9 mouse cellular contexts compared by ENCODE assay signal in genomic region chr17:4947013-4947412, GRCm38 (mm10). TPM values are rescaled to one million over a fixed set of nuclear protein-coding genes. Genes with fewer than 3 reads are reported as not detected.
A peak's percentile ranks its signal among the peaks of the same experiment; 100 is the strongest.
DNase-seq lines count a peak whose midpoint lies in the region; ATAC-seq and TF ChIP-seq lines count a peak whose summit lies in the region.
"Had no signal": no experiment of that assay in that cellular context is flagged by ENCODE, and none has a peak within 500 bp of the region (broad histone marks: within the 10 kb centered on the region; RNA-seq: fewer than 3 reads in every experiment).

No protein-coding gene starts in this region.

- no peak overlapping the region for H3K9ac ChIP-seq in liver, embryonic 11.5 days (ENCODE audit: low read depth, low read length)
- H3K9ac ChIP-seq in intestine, postnatal 0 days (ENCODE audit: low read depth, low read length): 0 out of 2 replicates have a peak overlapping the region, but pooled peaks have one; percentile 4
- H3K9ac ChIP-seq in limb, embryonic 14.5 days (ENCODE audit: low read depth, low read length, severe bottlenecking): no peak overlapping the region

- ATAC-seq in liver, embryonic 11.5 days (replicated peaks; ENCODE audit: low FRiP score): no peak
- ATAC-seq in intestine, postnatal 0 days: peak; percentile 87
- ATAC-seq in limb, embryonic 14.5 days (ENCODE audit: low FRiP score, low read depth): no peak

- no peaks in the 10 kb centered on the region for H3K27me3 ChIP-seq in liver, embryonic 11.5 days (replicated peaks; ENCODE audit: control insufficient read depth, insufficient read depth, low read length)
- 0 out of 2 replicates have a peak, but pooled peaks cover 3% of the 10 kb centered on the region for H3K27me3 ChIP-seq in embryonic facial prominence, embryonic 10.5 days (replicated peaks; ENCODE audit: low read depth, poor library complexity, severe bottlenecking)
- no peaks in the 10 kb centered on the region for H3K27me3 ChIP-seq in intestine, postnatal 0 days (replicated peaks; ENCODE audit: control insufficient read depth, insufficient read depth, low read length)
- no peaks in the 10 kb centered on the region for H3K27me3 ChIP-seq in limb, embryonic 14.5 days (ENCODE audit: control insufficient read depth, insufficient read depth, low read length)

- H3K4me1 ChIP-seq in liver, embryonic 11.5 days (replicated peaks; ENCODE audit: control insufficient read depth, insufficient read depth, low read length): peaks cover 6% of the 10 kb centered on the region
- peaks cover 22% of the 10 kb centered on the region for H3K4me1 ChIP-seq in embryonic facial prominence, embryonic 10.5 days
- peaks cover 4% of the 10 kb centered on the region; the same call in 1 of the 2 replicates for H3K4me1 ChIP-seq in intestine, postnatal 0 days (replicated peaks; ENCODE audit: control insufficient read depth, insufficient read depth, low read length)
- H3K4me1 ChIP-seq in limb, embryonic 14.5 days (ENCODE audit: control insufficient read depth, insufficient read depth, low read length): peaks cover 21% of the 10 kb centered on the region

- no peak for TF ChIP-seq POLR2A in limb, embryonic 14.5 days (IDR thresholded peaks at IDR 0.05; ENCODE audit: borderline replicate concordance, extremely low read depth, insufficient read depth, insufficient read length)

- no peak for TF ChIP-seq CTCF in intestine, postnatal 0 days (IDR thresholded peaks at IDR 0.05; ENCODE audit: low read depth)

- H3K27ac ChIP-seq in liver, embryonic 11.5 days (ENCODE audit: low read depth, low read length): no peak overlapping the region
- peak overlapping the region; percentile 71; the same call in 1 of the 2 replicates for H3K27ac ChIP-seq in embryonic facial prominence, embryonic 10.5 days (replicated peaks)
- H3K27ac ChIP-seq in intestine, postnatal 0 days (ENCODE audit: low read depth, low read length): peak overlapping the region; percentile 82
- peak overlapping the region; percentile 52; the same call in 1 of the 2 replicates for H3K27ac ChIP-seq in limb, embryonic 14.5 days (replicated peaks; ENCODE audit: low read depth, low read length)

- peak overlapping the region; percentile 19 for H3K4me2 ChIP-seq in liver, embryonic 11.5 days
- H3K4me2 ChIP-seq in intestine, postnatal 0 days (replicated peaks; ENCODE audit: low read depth): peak overlapping the region; percentile 65
- peak overlapping the region; percentile 44; the same call in 1 of the 2 replicates for H3K4me2 ChIP-seq in limb, embryonic 14.5 days (replicated peaks; ENCODE audit: low read depth, low read length, severe bottlenecking)

- intact Hi-C loops in left cerebral cortex, postnatal 25 days (cut with DNase I): no loop called here

- no peak for DNase-seq in liver, embryonic 11.5 days (ENCODE audit: low spot score)
- DNase-seq in liver: no peak
- no peak for DNase-seq in embryonic facial prominence, embryonic 10.5 days (ENCODE audit: low spot score)
- DNase-seq in limb, embryonic 14.5 days (ENCODE audit: low spot score): no peak
- no peak for DNase-seq in Muller cell, postnatal 12 days (ENCODE audit: inconsistent ontology term)
- DNase-seq in left cerebral cortex, postnatal 25 days (ENCODE audit: low spot score in 2 of 2): no peak
- DNase-seq in cerebellum, adult 8-10 months: no peak

- 40% methylated on average over 3 of the region's 3 CpGs for WGBS in liver, embryonic 11.5 days
- 37% methylated on average over 3 of the region's 3 CpGs for WGBS in embryonic facial prominence, embryonic 10.5 days
- WGBS in intestine, postnatal 0 days: 19% methylated on average over 3 of the region's 3 CpGs
- WGBS in limb, embryonic 14.5 days: 42% methylated on average over 3 of the region's 3 CpGs

- no peaks in the 10 kb centered on the region for H3K9me3 ChIP-seq in liver, embryonic 11.5 days (ENCODE audit: control insufficient read depth, low read length)
- H3K9me3 ChIP-seq in embryonic facial prominence, embryonic 10.5 days: no peaks in the 10 kb centered on the region
- H3K9me3 ChIP-seq in intestine, postnatal 0 days (ENCODE audit: control insufficient read depth): no peaks in the 10 kb centered on the region
- no peaks in the 10 kb centered on the region for H3K9me3 ChIP-seq in limb, embryonic 14.5 days (ENCODE audit: control insufficient read depth, low read length)
- H3K9me3 ChIP-seq: G1E had no signal

- H3K36me3 ChIP-seq in liver, embryonic 11.5 days (ENCODE audit: control insufficient read depth, insufficient read depth, low read length): no peaks in the 10 kb centered on the region
- H3K36me3 ChIP-seq in embryonic facial prominence, embryonic 10.5 days (replicated peaks): no peaks in the 10 kb centered on the region
- no peaks in the 10 kb centered on the region for H3K36me3 ChIP-seq in intestine, postnatal 0 days (ENCODE audit: control insufficient read depth, insufficient read depth)
- H3K36me3 ChIP-seq in limb, embryonic 14.5 days (ENCODE audit: control insufficient read depth, insufficient read depth, low read length): no peaks in the 10 kb centered on the region
- H3K36me3 ChIP-seq: G1E had no signal

- no peak overlapping the region for H3K4me3 ChIP-seq in liver, embryonic 11.5 days (ENCODE audit: low read depth, low read length)
- H3K4me3 ChIP-seq in embryonic facial prominence, embryonic 10.5 days: peak overlapping the region; percentile 34; the same call in 1 of the 2 replicates
- peak overlapping the region; percentile 27 for H3K4me3 ChIP-seq in intestine, postnatal 0 days (ENCODE audit: low read depth, low read length)
- no peak overlapping the region for H3K4me3 ChIP-seq in limb, embryonic 14.5 days (replicated peaks; ENCODE audit: low read length)

RNA-seq across cellular contexts. Expression of gene Arid1b, which starts 47.1 kb away (rescaled TPM):
- polyA plus RNA-seq in liver, embryonic 11.5 days (2014; fragmentation: Nextera tagmentation; extraction: Ambion mirVana): 8.1 and 9.1 TPM in 2 replicates
- 12.4 and 12.7 TPM in 2 replicates for polyA plus RNA-seq in embryonic facial prominence, embryonic 10.5 days (2016; fragmentation: Nextera tagmentation; extraction: Ambion mirVana)
- polyA plus RNA-seq in intestine, postnatal 0 days (2015; fragmentation: Nextera tagmentation; extraction: Ambion mirVana): 4.8 and 4.9 TPM in 2 replicates
- polyA plus RNA-seq in limb, embryonic 14.5 days (2012; rRNA removed): 20.5 and 26.1 TPM in 2 replicates
- 14.7 and 16.4 TPM in 2 replicates for polyA plus RNA-seq in limb, embryonic 14.5 days (2014; fragmentation: Nextera tagmentation; extraction: Ambion mirVana)
- total RNA-seq in left cerebral cortex, postnatal 25 days (2021): 10 to 100 TPM; 73.6 to 79.6 TPM

Comparison
In these comparisons a context has a peak if more than half of its experiments do, and no peak if none do; other contexts are left out.
1. H3K4me3 ChIP-seq: peak in embryonic facial prominence, embryonic 10.5 days (single experiment) and intestine, postnatal 0 days (single experiment); none in liver, embryonic 11.5 days (single experiment) and limb, embryonic 14.5 days (single experiment).
2. Peak in every context shown above with its lines, with median percentiles within 50 percentile points of each other: H3K4me2 ChIP-seq.